Mouse (Mus musculus) liver, postnatal 0 days (tissue): ENCODE data around the gene Cd300lg. TPM values are rescaled to one million over a fixed set of nuclear protein-coding genes. Genes with fewer than 3 reads are reported as not detected.

ENCODE experiments used
- ATAC-seq: fragments of 200-750 bp; cut with Nextera tagmentation; 2 replicates; pipeline ENCODE4 v1.8.0; 2017; ENCODE audit warnings: mild to moderate bottlenecking, moderate library complexity
- DNase-seq: peaks from one replicate; pipeline ENCODE4 v3.0.0-alpha.2; 2016
- H3K27ac ChIP-seq: fragments of 300-500 bp; sonication (generic); 2 replicates; pipeline ENCODE4 v1.5.1; 2014; ENCODE audit warnings: antibody characterized with exemption, moderate library complexity, mild to moderate bottlenecking, low read depth
- H3K27me3 ChIP-seq: fragments of 300-500 bp; sonication (generic); 2 replicates; pipeline ENCODE4 v1.6.1; 2014; ENCODE audit warnings: low read length, control low read depth, mixed read lengths; ENCODE audit not compliant: insufficient read depth
- H3K36me3 ChIP-seq: fragments of 300-500 bp; sonication (generic); replicated peaks from 2 replicates; pipeline ENCODE4 v1.6.1; 2014; ENCODE audit warnings: mild to moderate bottlenecking, control low read depth, low read length, moderate library complexity, mixed read lengths; ENCODE audit not compliant: insufficient read depth
- H3K4me1 ChIP-seq: fragments of 300-500 bp; sonication (generic); 2 replicates; pipeline ENCODE4 v1.6.1; 2014; ENCODE audit warnings: antibody characterized with exemption, mild to moderate bottlenecking, control low read depth; ENCODE audit not compliant: insufficient read depth
- H3K4me2 ChIP-seq: fragments of 300-500 bp; sonication (generic); 2 replicates; pipeline ENCODE4 v1.6.1; 2014; ENCODE audit warnings: low read depth, mild to moderate bottlenecking, low read length, moderate library complexity, mixed read lengths
- H3K4me3 ChIP-seq: fragments of 300-500 bp; sonication (generic); 2 replicates; pipeline ENCODE4 v1.5.1; 2014; ENCODE audit warnings: low read depth, low read length
- H3K9ac ChIP-seq: fragments of 300-500 bp; sonication (generic); replicated peaks from 2 replicates; pipeline ENCODE4 v1.6.1; 2014; ENCODE audit warnings: mild to moderate bottlenecking, moderate library complexity
- H3K9me3 ChIP-seq: fragments of 300-500 bp; sonication (generic); 2 replicates; pipeline ENCODE4 v1.6.1; 2016; ENCODE audit warnings: mild to moderate bottlenecking, control low read depth, low read length, mixed read lengths
- CTCF ChIP-seq: sonication (generic); IDR thresholded peaks from 2 replicates; pipeline ENCODE4 v1.5.1; 2016; ENCODE audit warnings: antibody characterized with exemption, low read depth
- EP300 ChIP-seq: IDR thresholded peaks from 2 replicates; pipeline ENCODE4 v1.6.1; 2016; ENCODE audit warnings: antibody characterized with exemption, low read depth, mild to moderate bottlenecking
- WGBS: fragments of 180-500 bp; shearing (Covaris S2); extraction: QIAGEN DNeasy Blood & Tissue Kit; methylation state at CpG from one replicate; pipeline ENCODE4 v1.1.7; 2014; ENCODE audit not compliant: insufficient replicate concordance; 5-methylcytosine and 5-hydroxymethylcytosine counted together
- polyA plus RNA-seq: library from polyadenylated mRNA; unstranded; fragments of >200 nt; fragmentation: Nextera tagmentation; extraction: Ambion mirVana; gene quantifications from 2 replicates; pipeline ENCODE4 v1.2.1, GENCODE M21; 2015

Cd300lg gene
- polyA plus RNA-seq, 1 experiment from 2014 or later: 1.8 TPM

- 80% methylated on average over 14 of the region's 14 CpGs for WGBS
- ATAC-seq: no peak
Measured at GRCm38 (mm10) chr11:102073722-102074121, 32.4 kb downstream of the Cd300lg start.

GRCm38 (mm10) chr11:102082322-102082721 is 41.0 kb downstream of the Cd300lg start:
- peak overlapping the region; percentile 62 for H3K4me2 ChIP-seq
- no peaks in the 10 kb centered on the region for H3K36me3 ChIP-seq

More at GRCm38 (mm10) chr11:102073722-102074121, 32.4 kb downstream of the Cd300lg start:
- Histone ChIP-seq H3K27ac (no peak overlapping the region), H3K9ac (no peak overlapping the region), H3K4me1 (no peaks in the 10 kb centered on the region), H3K27me3 (0 out of 2 replicates have a peak, but pooled peaks cover 4% of the 10 kb centered on the region), H3K4me2 (no peak overlapping the region), H3K36me3 (no peaks in the 10 kb centered on the region), H3K4me3 (no peak overlapping the region), H3K9me3 (no peaks in the 10 kb centered on the region)
- TF ChIP-seq CTCF (no peak), EP300 (no peak)
- DNase-seq: no peak

GRCm38 (mm10) chr11:102083193-102083592 is 41.9 kb downstream of the Cd300lg start:
- no peak for ATAC-seq
- Histone ChIP-seq H3K4me2 (no peak overlapping the region), H3K4me3 (no peak overlapping the region), H3K9ac (no peak overlapping the region), H3K27me3 (peaks cover 21% of the 10 kb centered on the region), H3K4me1 (peaks cover 22% of the 10 kb centered on the region), H3K27ac (no peak overlapping the region), H3K9me3 (no peaks in the 10 kb centered on the region), H3K36me3 (no peaks in the 10 kb centered on the region)
- TF ChIP-seq EP300 (no peak), CTCF (no peak)
- no peak for DNase-seq
- 68% methylated on average over 4 of the region's 4 CpGs for WGBS

More at GRCm38 (mm10) chr11:102082322-102082721, 41.0 kb downstream of the Cd300lg start:
- peak; percentile 67 for ATAC-seq
- H3K4me3 ChIP-seq: peak overlapping the region; percentile 15
- no peaks in the 10 kb centered on the region for H3K9me3 ChIP-seq
- no peak overlapping the region for H3K9ac ChIP-seq
- peak; percentile 63 for DNase-seq
- 3% methylated on average over 18 of the region's 18 CpGs for WGBS
- H3K4me1 ChIP-seq: peaks cover 16% of the 10 kb centered on the region
- H3K27me3 ChIP-seq: peaks cover 21% of the 10 kb centered on the region
- no peak overlapping the region for H3K27ac ChIP-seq
- TF ChIP-seq CTCF: no peak
- no peak for TF ChIP-seq EP300

- Histone ChIP-seq H3K27me3 (peaks cover 21% of the 10 kb centered on the region), H3K9me3 (no peaks in the 10 kb centered on the region), H3K9ac (no peak overlapping the region), H3K4me2 (no peak overlapping the region), H3K4me3 (no peak overlapping the region), H3K36me3 (no peaks in the 10 kb centered on the region), H3K4me1 (peaks cover 25% of the 10 kb centered on the region), H3K27ac (no peak overlapping the region)
- 81% methylated on average over 7 of the region's 7 CpGs for WGBS
- no peak for DNase-seq
- no peak for ATAC-seq
- TF ChIP-seq EP300 (no peak), CTCF (no peak)
Measured at GRCm38 (mm10) chr11:102084159-102084558, 42.9 kb downstream of the Cd300lg start.

GRCm38 (mm10) chr11:102086331-102086730 is 45.0 kb downstream of the Cd300lg start:
- H3K4me1 ChIP-seq: peaks cover 25% of the 10 kb centered on the region
- H3K27ac ChIP-seq: no peak overlapping the region

GRCm38 (mm10) chr11:102087081-102087751 is 45.9 kb downstream of the Cd300lg start:
- Histone ChIP-seq H3K4me1 (peaks cover 22% of the 10 kb centered on the region), H3K4me3 (peak overlapping the region; percentile 59), H3K27ac (peak overlapping the region; percentile 81), H3K36me3 (no peaks in the 10 kb centered on the region), H3K9me3 (no peaks in the 10 kb centered on the region), H3K4me2 (peak overlapping the region; percentile 85), H3K9ac (peak overlapping the region; percentile 69), H3K27me3 (peaks cover 7% of the 10 kb centered on the region)
- TF ChIP-seq CTCF (no peak), EP300 (no peak)
- under 1% methylated on average over 38 of the region's 39 CpGs for WGBS
- ATAC-seq (peak; percentile 35), DNase-seq (peak; percentile 77)

More at GRCm38 (mm10) chr11:102086331-102086730, 45.0 kb downstream of the Cd300lg start:
- Histone ChIP-seq H3K9me3 (no peaks in the 10 kb centered on the region), H3K4me2 (peak overlapping the region; percentile 85), H3K27me3 (peaks cover 16% of the 10 kb centered on the region), H3K4me3 (peak overlapping the region; percentile 59; the same call in 1 of the 2 replicates), H3K36me3 (no peaks in the 10 kb centered on the region), H3K9ac (no peak overlapping the region; the same call in 1 of the 2 replicates)
- ATAC-seq (no peak), DNase-seq (no peak)
- TF ChIP-seq CTCF (peak; percentile 28; the same call in 1 of the 2 replicates), EP300 (no peak)
- WGBS: 34% methylated on average over 3 of the region's 3 CpGs
